Mouse (Mus musculus): ENCODE results near the gene Elmo2. TPM values are rescaled to one million over a fixed set of nuclear protein-coding genes. Genes with fewer than 3 reads are reported as not detected.
A peak's percentile ranks its signal among the peaks of the same experiment; 100 is the strongest.

Gene Elmo2
- polyA plus RNA-seq, 1 experiment from 2014 or later = 77.3 TPM

GRCm38 (mm10) chr2:165252801-165253200 is 73.5 kb downstream of the Elmo2 start:
- no peak overlapping the region for H3K9ac ChIP-seq
- no peaks in the 10 kb centered on the region for H3K9me3 ChIP-seq
- peaks cover 48% of the 10 kb centered on the region for H3K27me3 ChIP-seq
- H3K27ac ChIP-seq = no peak overlapping the region
- 45% methylated on average over 9 of the region's 9 CpGs for WGBS
- no peak for ATAC-seq (ENCODE audit: borderline replicate concordance, extremely low read depth, low FRiP score, low TSS enrichment)
- H3K4me1 ChIP-seq = peaks cover 8% of the 10 kb centered on the region; the same call in 1 of the 2 replicates
- no peak overlapping the region for H3K4me3 ChIP-seq
- H3K4me2 ChIP-seq = no peak overlapping the region
- no peaks in the 10 kb centered on the region for H3K36me3 ChIP-seq

- Histone ChIP-seq H3K36me3 (no peaks in the 10 kb centered on the region), H3K27ac (no peak overlapping the region), H3K4me2 (no peak overlapping the region), H3K4me3 (no peak overlapping the region), H3K4me1 (peaks cover 8% of the 10 kb centered on the region; the same call in 1 of the 2 replicates), H3K27me3 (peaks cover 50% of the 10 kb centered on the region), H3K9me3 (no peaks in the 10 kb centered on the region), H3K9ac (no peak overlapping the region)
- ATAC-seq (ENCODE audit: borderline replicate concordance, extremely low read depth, low FRiP score, low TSS enrichment) = no peak
- WGBS = 77% methylated on average over 8 of the region's 8 CpGs
Observed at GRCm38 (mm10) chr2:165252381-165252780, 73.9 kb downstream of the Elmo2 start.

- no peaks in the 10 kb centered on the region for H3K36me3 ChIP-seq
- peaks cover 54% of the 10 kb centered on the region for H3K27me3 ChIP-seq
Observed at GRCm38 (mm10) chr2:165250903-165251302, 75.4 kb downstream of the Elmo2 start.

DNA sequence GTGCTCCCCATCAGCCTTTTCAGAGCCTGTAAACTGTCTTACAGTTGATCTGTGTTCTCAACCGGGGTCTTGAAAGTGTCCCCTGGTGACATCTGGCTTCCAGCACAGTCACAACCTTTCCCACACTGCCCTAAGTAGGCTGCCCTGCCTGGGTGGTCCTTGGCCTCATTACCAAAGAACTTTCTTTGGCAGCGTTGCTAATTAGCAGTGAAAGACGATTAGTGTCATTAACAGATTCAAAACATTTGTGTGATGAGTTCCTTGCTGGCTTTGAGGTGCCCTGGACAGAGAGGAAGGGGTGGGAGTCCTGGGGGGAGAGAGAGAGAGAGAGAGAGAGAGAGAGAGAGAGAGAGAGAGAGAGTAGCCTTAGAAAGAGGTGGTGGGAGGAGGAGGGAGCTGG is 77.3 kb downstream of the Elmo2 start:
- peaks cover 52% of the 10 kb centered on the region for H3K27me3 ChIP-seq
- ATAC-seq (ENCODE audit: borderline replicate concordance, extremely low read depth, low FRiP score, low TSS enrichment) = peak; percentile 77
- H3K27ac ChIP-seq = no peak overlapping the region
- H3K9me3 ChIP-seq = no peaks in the 10 kb centered on the region
- H3K4me3 ChIP-seq = no peak overlapping the region
- H3K36me3 ChIP-seq = no peaks in the 10 kb centered on the region
- no peak overlapping the region for H3K4me2 ChIP-seq
- H3K9ac ChIP-seq = no peak overlapping the region
- peaks cover 8% of the 10 kb centered on the region; the same call in 1 of the 2 replicates for H3K4me1 ChIP-seq
- WGBS = 13% methylated on average over 3 of the region's 3 CpGs

More at GRCm38 (mm10) chr2:165250903-165251302, 75.4 kb downstream of the Elmo2 start:
- Histone ChIP-seq H3K9ac (no peak overlapping the region), H3K4me3 (no peak overlapping the region), H3K4me1 (peaks cover 8% of the 10 kb centered on the region; the same call in 1 of the 2 replicates), H3K4me2 (no peak overlapping the region), H3K27ac (no peak overlapping the region), H3K9me3 (no peaks in the 10 kb centered on the region)
- WGBS = 12% methylated on average over 1 of the region's 1 CpGs
- no peak for ATAC-seq (ENCODE audit: borderline replicate concordance, extremely low read depth, low FRiP score, low TSS enrichment)

- no peaks in the 10 kb centered on the region for H3K9me3 ChIP-seq
- no peak overlapping the region for H3K4me3 ChIP-seq
- no peak overlapping the region for H3K4me2 ChIP-seq
- H3K27ac ChIP-seq = no peak overlapping the region
- WGBS = 21% methylated on average over 11 of the region's 11 CpGs
- ATAC-seq (ENCODE audit: borderline replicate concordance, extremely low read depth, low FRiP score, low TSS enrichment) = no peak
- peaks cover 54% of the 10 kb centered on the region for H3K27me3 ChIP-seq
- H3K36me3 ChIP-seq = no peaks in the 10 kb centered on the region
- peaks cover 13% of the 10 kb centered on the region; the same call in 1 of the 2 replicates for H3K4me1 ChIP-seq
- no peak overlapping the region for H3K9ac ChIP-seq
Observed at GRCm38 (mm10) chr2:165246349-165246748, 79.9 kb downstream of the Elmo2 start.

DNA sequence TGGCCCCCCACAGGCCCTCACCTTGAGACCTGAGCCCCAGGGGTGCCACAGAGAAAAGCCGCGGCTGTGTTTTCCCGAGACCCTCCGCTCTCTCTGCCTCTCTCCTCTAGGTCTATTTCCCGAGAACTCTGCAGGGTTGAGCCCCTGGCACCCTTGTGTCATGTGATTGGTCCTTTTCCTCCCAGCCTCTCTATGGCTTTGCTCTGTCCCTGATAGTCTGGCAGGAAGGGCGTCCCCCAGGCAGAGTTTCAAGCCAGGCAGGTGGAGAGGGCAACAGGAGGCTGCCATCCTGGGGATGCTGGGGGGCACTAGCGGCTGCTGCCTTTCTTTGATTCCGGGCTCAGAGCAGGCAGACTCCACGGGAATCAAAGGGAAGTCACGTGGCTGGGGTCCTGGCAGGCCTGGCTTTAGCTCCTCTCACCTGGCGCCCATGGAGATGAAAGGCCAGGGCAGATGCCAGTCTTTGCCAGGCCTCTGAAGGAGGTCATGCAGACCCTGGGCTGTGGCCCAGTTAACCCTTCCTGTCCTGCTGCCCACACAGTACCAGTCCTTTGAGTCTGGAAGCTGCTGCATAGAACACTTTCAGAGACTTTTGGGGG is 83.1 kb downstream of the Elmo2 start:
- Histone ChIP-seq H3K4me2 (no peak overlapping the region), H3K9me3 (no peaks in the 10 kb centered on the region), H3K36me3 (no peaks in the 10 kb centered on the region), H3K4me1 (0 out of 2 replicates have a peak, but pooled peaks cover 6% of the 10 kb centered on the region), H3K27ac (no peak overlapping the region), H3K4me3 (no peak overlapping the region), H3K27me3 (peaks cover 85% of the 10 kb centered on the region), H3K9ac (no peak overlapping the region)
- WGBS = 5% methylated on average over 11 of the region's 11 CpGs
- no peak for ATAC-seq (ENCODE audit: borderline replicate concordance, extremely low read depth, low FRiP score, low TSS enrichment)

DNA sequence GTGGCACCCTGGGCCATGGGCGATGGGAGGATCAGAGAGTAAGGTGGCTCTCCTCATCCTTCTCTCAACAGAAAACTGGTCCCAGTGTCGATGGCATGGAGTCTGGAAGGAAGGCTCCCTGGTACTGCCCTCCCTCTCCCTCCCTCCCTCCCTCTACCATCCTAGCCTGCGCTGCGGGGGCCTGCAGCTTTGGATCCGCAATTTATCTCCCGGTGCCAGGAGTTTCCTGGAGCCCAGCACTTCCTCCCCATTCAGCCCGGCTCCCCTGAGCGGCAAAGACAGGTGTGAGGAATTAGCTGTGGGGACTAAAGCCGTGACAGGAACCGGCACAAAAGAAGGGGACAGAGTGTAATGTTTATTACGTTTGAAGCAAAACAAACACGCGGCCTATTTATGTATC is 83.7 kb downstream of the Elmo2 start:
- no peak for ATAC-seq (ENCODE audit: borderline replicate concordance, extremely low read depth, low FRiP score, low TSS enrichment)
- Histone ChIP-seq H3K27me3 (peaks cover 92% of the 10 kb centered on the region), H3K4me1 (0 out of 2 replicates have a peak, but pooled peaks cover 6% of the 10 kb centered on the region), H3K9me3 (no peaks in the 10 kb centered on the region), H3K9ac (no peak overlapping the region), H3K36me3 (no peaks in the 10 kb centered on the region), H3K4me3 (no peak overlapping the region), H3K4me2 (no peak overlapping the region), H3K27ac (no peak overlapping the region)
- 4% methylated on average over 13 of the region's 13 CpGs for WGBS

DNA sequence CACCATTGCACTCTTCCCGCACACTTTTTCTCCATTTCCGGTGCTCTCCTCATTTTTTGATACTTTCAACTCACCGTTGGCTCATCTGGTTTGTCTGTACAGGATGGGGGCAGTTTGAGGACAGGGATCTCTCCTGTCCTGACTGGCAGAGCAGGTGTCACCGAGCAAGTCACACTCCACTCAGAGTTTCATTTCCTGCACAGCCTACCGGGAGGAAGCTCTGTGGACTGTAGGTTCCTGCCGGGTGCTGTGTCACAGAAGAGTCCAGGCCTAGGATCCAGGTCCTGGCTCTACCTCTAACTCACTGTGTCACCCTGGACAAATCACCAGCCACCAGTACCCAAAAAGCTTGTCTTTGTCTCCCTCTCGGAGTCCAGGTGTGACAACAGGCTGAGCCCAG is 84.5 kb downstream of the Elmo2 start:
- no peaks in the 10 kb centered on the region for H3K36me3 ChIP-seq
- no peak overlapping the region for H3K4me2 ChIP-seq
- no peak for ATAC-seq (ENCODE audit: borderline replicate concordance, extremely low read depth, low FRiP score, low TSS enrichment)
- no peak overlapping the region for H3K4me3 ChIP-seq
- no peaks in the 10 kb centered on the region for H3K9me3 ChIP-seq
- H3K27me3 ChIP-seq = peaks cover 90% of the 10 kb centered on the region
- H3K27ac ChIP-seq = no peak overlapping the region
- H3K4me1 ChIP-seq = 0 out of 2 replicates have a peak, but pooled peaks cover 6% of the 10 kb centered on the region
- H3K9ac ChIP-seq = no peak overlapping the region
- 36% methylated on average over 7 of the region's 7 CpGs for WGBS

DNA sequence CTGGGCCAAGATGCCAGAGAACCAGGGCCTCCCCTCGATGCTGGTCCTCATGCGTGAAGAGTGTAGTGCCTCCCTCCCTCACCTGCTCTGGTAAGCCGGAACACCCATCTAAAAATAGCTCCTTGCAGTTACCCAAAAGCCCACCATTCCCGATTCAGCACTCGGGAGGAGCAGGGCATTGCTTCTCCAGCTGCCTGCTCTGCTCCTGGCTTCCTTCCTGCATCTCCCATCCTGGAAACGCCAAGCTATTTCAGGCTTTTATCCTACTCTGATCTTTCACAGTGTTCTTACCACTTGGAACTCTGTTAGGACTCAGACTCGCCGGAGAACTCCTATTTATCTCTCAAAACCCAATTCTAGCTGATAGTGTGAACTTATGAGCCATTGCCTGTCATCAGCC is 85.9 kb downstream of the Elmo2 start:
- no peak overlapping the region for H3K27ac ChIP-seq
- H3K9ac ChIP-seq = no peak overlapping the region
- WGBS = 23% methylated on average over 8 of the region's 8 CpGs
- H3K9me3 ChIP-seq = no peaks in the 10 kb centered on the region
- no peak overlapping the region for H3K4me3 ChIP-seq
- peaks cover 93% of the 10 kb centered on the region for H3K27me3 ChIP-seq
- peaks cover 6% of the 10 kb centered on the region; the same call in 1 of the 2 replicates for H3K4me1 ChIP-seq
- ATAC-seq (ENCODE audit: borderline replicate concordance, extremely low read depth, low FRiP score, low TSS enrichment) = no peak
- no peak overlapping the region for H3K4me2 ChIP-seq
- H3K36me3 ChIP-seq = no peaks in the 10 kb centered on the region

DNA sequence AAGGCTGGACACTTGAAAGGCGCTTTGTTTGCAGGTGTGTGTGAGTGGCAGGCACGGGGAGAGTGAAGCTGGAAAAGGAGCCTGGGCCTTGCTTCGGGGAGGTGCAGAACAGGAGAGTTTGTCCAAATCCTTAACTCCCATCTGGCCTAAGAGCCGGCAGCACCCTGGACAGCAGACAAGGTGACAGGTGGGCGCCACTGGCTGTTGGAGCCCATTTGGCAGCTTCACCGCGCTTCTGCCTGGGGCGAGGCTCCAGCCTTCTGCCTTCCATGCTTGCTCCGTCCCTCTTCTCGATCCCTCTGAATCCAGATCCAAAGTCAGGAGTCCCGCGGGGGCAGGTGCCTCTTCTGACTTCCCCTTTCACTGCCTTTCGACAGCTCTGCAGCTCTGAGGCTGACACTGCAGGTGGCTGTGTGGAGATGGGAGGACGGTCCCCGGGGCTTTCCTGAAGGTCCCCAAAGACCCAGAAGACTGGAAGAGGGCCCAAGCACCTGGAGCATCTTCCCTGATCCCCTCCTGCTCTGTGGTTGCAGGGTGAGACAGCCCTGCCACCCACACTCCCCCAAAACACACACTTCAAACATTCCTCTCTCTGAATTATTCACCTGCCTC is 86.6 kb downstream of the Elmo2 start:
- no peak overlapping the region for H3K27ac ChIP-seq
- no peaks in the 10 kb centered on the region for H3K9me3 ChIP-seq
- H3K4me1 ChIP-seq = peaks cover 12% of the 10 kb centered on the region
- H3K4me3 ChIP-seq = no peak overlapping the region
- ATAC-seq (ENCODE audit: borderline replicate concordance, extremely low read depth, low FRiP score, low TSS enrichment) = no peak
- H3K36me3 ChIP-seq = no peaks in the 10 kb centered on the region
- no peak overlapping the region for H3K9ac ChIP-seq
- 12% methylated on average over 15 of the region's 15 CpGs for WGBS
- peaks cover 97% of the 10 kb centered on the region for H3K27me3 ChIP-seq
- no peak overlapping the region for H3K4me2 ChIP-seq

DNA sequence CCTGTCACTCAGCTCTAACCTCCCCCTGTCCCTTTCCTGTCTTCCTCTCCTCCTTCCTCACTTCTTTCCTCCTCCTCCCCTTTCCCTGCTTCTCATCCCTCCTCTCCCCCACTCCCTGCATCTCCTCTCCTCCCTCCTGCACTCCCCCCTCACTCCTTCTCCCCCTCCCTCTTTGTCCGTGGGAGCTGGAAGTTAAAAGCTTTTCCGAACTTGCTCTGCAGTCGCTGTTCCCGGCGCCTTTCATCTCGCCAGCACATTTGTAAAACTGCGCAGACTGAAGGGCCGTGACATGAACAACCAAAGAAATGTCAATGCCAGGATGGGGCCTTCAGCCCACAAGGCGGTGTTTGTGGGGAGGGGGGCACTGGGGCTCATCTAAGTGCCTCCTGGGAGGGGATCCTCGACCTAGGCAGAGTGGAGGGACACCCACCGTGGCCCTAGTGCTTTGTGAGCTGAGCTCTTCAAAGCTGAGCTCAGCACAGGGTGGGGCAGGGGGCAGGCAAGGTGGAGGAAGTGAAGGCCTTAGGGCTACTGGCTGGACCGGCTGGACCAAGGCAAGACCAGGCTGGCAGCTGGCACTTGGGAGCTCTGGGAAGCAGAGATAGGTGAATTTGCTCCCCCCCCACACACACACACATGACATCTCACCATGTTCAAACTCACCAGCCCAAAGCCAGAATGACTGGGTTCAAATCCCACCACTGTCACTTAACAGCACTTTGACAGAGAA is 87.7 kb downstream of the Elmo2 start:
- Histone ChIP-seq H3K4me1 (peaks cover 22% of the 10 kb centered on the region), H3K27me3 (peaks cover 98% of the 10 kb centered on the region), H3K9me3 (no peaks in the 10 kb centered on the region), H3K27ac (no peak overlapping the region), H3K4me2 (no peak overlapping the region), H3K9ac (no peak overlapping the region), H3K36me3 (no peaks in the 10 kb centered on the region), H3K4me3 (no peak overlapping the region)
- no peak for ATAC-seq (ENCODE audit: borderline replicate concordance, extremely low read depth, low FRiP score, low TSS enrichment)
- 5% methylated on average over 12 of the region's 12 CpGs for WGBS
